Mouse (Mus musculus): ENCODE data around the gene Xpc.

GRCm38 (mm10) chr6:91536047-91536765 is 20.5 kb upstream of the Xpc start:
- no peak for TF ChIP-seq POLR2A (IDR thresholded peaks at IDR 0.05; ENCODE audit: low read depth, low read length)
- no peak for TF ChIP-seq CTCF (IDR thresholded peaks at IDR 0.05; ENCODE audit: extremely low read depth, insufficient read length, insufficient replicate concordance, low read depth, low read length)

Data from small intestine, adult 2 months (tissue).